Mouse (Mus musculus) liver, adult 2 months (tissue): ENCODE data around the gene Rubcn.
A peak's percentile ranks its signal among the peaks of the same experiment; 100 is the strongest.

Experiments used
- CTCF ChIP-seq: fragments of 200-500 bp; IDR thresholded peaks from 2 replicates; pipeline ENCODE4 v1.5.1; 2011; ENCODE audit warnings: low read depth, low read length, control low read depth
- POLR2A ChIP-seq: fragments of 200-500 bp; IDR thresholded peaks from 2 replicates; pipeline ENCODE4 v1.6.1; 2011; ENCODE audit warnings: low read length, control low read depth; ENCODE audit not compliant: insufficient read depth; ENCODE audit errors: extremely low read depth

DNA sequence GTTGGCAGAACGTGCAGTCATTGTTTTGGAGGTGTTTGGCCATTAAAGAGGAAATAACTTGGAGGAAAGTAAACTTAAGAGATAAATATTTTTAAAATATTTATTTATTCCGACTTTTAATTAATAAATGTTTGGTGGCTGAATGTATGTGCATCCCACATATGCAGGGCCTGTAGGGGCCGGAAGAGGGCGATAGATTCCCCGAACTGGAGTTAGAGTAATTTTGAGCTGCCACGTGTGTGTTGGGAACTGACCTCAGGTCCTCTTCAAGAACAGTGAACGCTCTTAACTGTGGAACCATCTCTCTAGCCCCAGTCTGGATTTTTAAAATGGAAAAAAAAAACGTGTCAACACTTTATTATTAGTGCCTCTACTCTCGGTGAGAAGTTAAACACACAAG is 64.2 kb downstream of the Rubcn start:
- TF ChIP-seq POLR2A (no peak), CTCF (peak; percentile 7; the same call in 1 of the 2 replicates)
